Mouse (Mus musculus): ENCODE results near the gene Ggcx. TPM values are rescaled to one million over a fixed set of nuclear protein-coding genes. Genes with fewer than 3 reads are reported as not detected.
"Not testable (repeated sequence)": the region's sequence is repeated elsewhere in the genome, so short reads cannot be mapped to it uniquely, and the experiment has no call there.

The Ggcx gene
- total RNA-seq, 2 experiments from 2014 or later = 15.1 to 21.9 TPM

GRCm38 (mm10) chr6:72429061-72429842, 15.1 kb downstream of the Ggcx start:
- no peak for DNase-seq

GRCm38 (mm10) chr6:72430989-72431921, 17.1 kb downstream of the Ggcx start:
- no peak for DNase-seq

GRCm38 (mm10) chr6:72432153-72432552, 18.0 kb downstream of the Ggcx start:
- DNase-seq = no peak

- DNase-seq = no peak
These were observed 24.1 kb downstream of the Ggcx start for GRCm38 (mm10) chr6:72438226-72438625.

- peak; percentile 91 for DNase-seq
These were observed 24.8 kb downstream of the Ggcx start for GRCm38 (mm10) chr6:72438862-72439354.

GRCm38 (mm10) chr6:72439355-72440185, 25.5 kb downstream of the Ggcx start, which contains the start of gene Mat2a:
TSS of gene Mat2a (minus strand) at chr6:72439558.
- peak; percentile 96 for DNase-seq

GRCm38 (mm10) chr6:72440186-72440990, 26.3 kb downstream of the Ggcx start:
- no peak for DNase-seq

- no peak for DNase-seq
These were observed 29.0 kb downstream of the Ggcx start for GRCm38 (mm10) chr6:72442921-72443604.

GRCm38 (mm10) chr6:72445011-72445410, 30.9 kb downstream of the Ggcx start:
- no peak for DNase-seq

GRCm38 (mm10) chr6:72447487-72447886, 33.4 kb downstream of the Ggcx start:
- DNase-seq = no peak

- not testable (repeated sequence) for DNase-seq
These were observed 37.7 kb downstream of the Ggcx start for GRCm38 (mm10) chr6:72451778-72452177.

- DNase-seq = no peak
These were observed 38.2 kb downstream of the Ggcx start for GRCm38 (mm10) chr6:72452329-72452728.

GRCm38 (mm10) chr6:72453578-72453977, 39.5 kb downstream of the Ggcx start:
- DNase-seq = no peak

GRCm38 (mm10) chr6:72454072-72454746, 40.1 kb downstream of the Ggcx start:
- DNase-seq = no peak

GRCm38 (mm10) chr6:72454833-72455373, 40.8 kb downstream of the Ggcx start:
- peak; percentile 42 for DNase-seq

- no peak for DNase-seq
These were observed 42.5 kb downstream of the Ggcx start for GRCm38 (mm10) chr6:72456567-72456966.

GRCm38 (mm10) chr6:72458418-72458817, 44.3 kb downstream of the Ggcx start:
- DNase-seq = no peak

GRCm38 (mm10) chr6:72458921-72459320, 44.8 kb downstream of the Ggcx start:
- DNase-seq = no peak

GRCm38 (mm10) chr6:72460036-72460801, 46.1 kb downstream of the Ggcx start:
- DNase-seq = no peak

Data from gastrocnemius, postnatal 10 days (tissue).